Mouse (Mus musculus) kidney, adult 2 months (tissue): ENCODE measurements around the gene Myo1e. TPM values are rescaled to one million over a fixed set of nuclear protein-coding genes. Genes with fewer than 3 reads are reported as not detected.
A peak's percentile ranks its signal among the peaks of the same experiment; 100 is the strongest.

Experiments used
- DNase-seq: peaks from one replicate; pipeline ENCODE4 v3.0.0; 2021
- H3K27ac ChIP-seq: fragments of 200-500 bp; 2 replicates; pipeline ENCODE4 v1.5.1; 2012; ENCODE audit warnings: low read depth, low read length, control low read depth, inconsistent platforms; ENCODE audit not compliant: insufficient read depth
- H3K27me3 ChIP-seq: fragments of 200-500 bp; replicated peaks from 2 replicates; pipeline ENCODE4 v1.6.1; 2012; ENCODE audit warnings: mild to moderate bottlenecking, moderate library complexity, low read length, inconsistent platforms; ENCODE audit not compliant: control insufficient read depth, insufficient read depth
- H3K36me3 ChIP-seq: fragments of 200-500 bp; 2 replicates; pipeline ENCODE4 v1.6.1; 2012; ENCODE audit warnings: mild to moderate bottlenecking, moderate library complexity, low read length, inconsistent platforms; ENCODE audit not compliant: control insufficient read depth, insufficient read depth
- H3K4me1 ChIP-seq: fragments of 200-500 bp; 2 replicates; pipeline ENCODE4 v1.6.1; 2011; ENCODE audit warnings: low read length; ENCODE audit not compliant: control insufficient read depth, insufficient read depth
- H3K4me3 ChIP-seq: fragments of 200-500 bp; 2 replicates; pipeline ENCODE4 v1.5.1; 2011; ENCODE audit warnings: mild to moderate bottlenecking, low read depth, low read length, control low read depth; ENCODE audit not compliant: insufficient read depth
- CTCF ChIP-seq: fragments of 200-500 bp; conservative IDR thresholded peaks from 2 replicates; pipeline ENCODE4 v1.5.1; 2011; ENCODE audit warnings: low read depth, mild to moderate bottlenecking, control low read depth, low read length, moderate library complexity, mixed read lengths; ENCODE audit not compliant: insufficient read depth, insufficient read length
- POLR2A ChIP-seq: fragments of 200-500 bp; IDR thresholded peaks from one replicate; pipeline ENCODE4 v1.6.1; 2011; ENCODE audit warnings: low read depth, low read length, control low read depth
- WGBS: fragments of 180-500 bp; shearing (Covaris S2); methylation state at CpG from one replicate; pipeline ENCODE4 v1.1.7; 2018; 5-methylcytosine and 5-hydroxymethylcytosine counted together
- polyA plus RNA-seq: library from polyadenylated mRNA; depleted of rRNA; stranded (reverse); fragments of >200 nt; gene quantifications from 2 replicates; pipeline ENCODE4 v1.2.3, GENCODE M21; 2012

Myo1e gene
- polyA plus RNA-seq, 1 experiment: 14.5 TPM

DNA sequence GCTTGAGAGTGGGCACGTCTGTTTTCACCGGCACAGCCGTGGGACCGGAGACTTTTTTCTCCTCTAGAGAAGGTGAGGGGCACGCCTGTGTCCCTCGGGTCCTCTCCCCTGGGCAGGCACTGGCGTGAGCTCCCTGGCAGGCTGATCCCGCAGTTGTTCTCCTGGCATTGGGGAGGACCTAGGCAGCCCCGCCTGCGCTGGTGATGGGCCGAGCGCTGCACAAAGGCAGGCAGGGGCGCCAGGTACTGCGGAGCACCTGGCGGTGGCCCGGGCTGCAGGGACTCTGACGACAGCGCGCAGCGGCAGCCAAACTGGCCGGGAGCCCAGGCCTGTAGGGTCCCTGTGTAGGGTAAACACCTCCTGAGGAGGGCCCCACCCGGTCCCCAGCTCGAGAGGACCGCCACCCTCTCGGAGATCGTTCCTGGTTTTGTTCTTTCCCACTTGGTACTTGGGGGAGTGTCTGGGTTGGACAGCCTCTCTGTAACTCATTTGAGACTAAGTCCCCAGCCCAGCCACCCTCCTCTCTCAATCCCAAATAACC, 901 bp downstream of the Myo1e start:
- under 1% methylated on average over 26 of the region's 26 CpGs for WGBS
- no peak for TF ChIP-seq POLR2A
- no peak for TF ChIP-seq CTCF

GRCm38 (mm10) chr9:70208751-70209150, 1.6 kb downstream of the Myo1e start:
- peaks cover 6% of the 10 kb centered on the region; the same call in 1 of the 2 replicates for H3K4me1 ChIP-seq
- TF ChIP-seq POLR2A: no peak
- no peak for TF ChIP-seq CTCF
- H3K27ac ChIP-seq: no peak overlapping the region
- no peaks in the 10 kb centered on the region for H3K27me3 ChIP-seq
- no peak for DNase-seq
- H3K4me3 ChIP-seq: peak overlapping the region; percentile 76
- WGBS: 13% methylated on average over 12 of the region's 12 CpGs
- H3K36me3 ChIP-seq: no peaks in the 10 kb centered on the region

More for the DNA sequence above, 901 bp downstream of the Myo1e start:
- no peaks in the 10 kb centered on the region for H3K36me3 ChIP-seq
- peak; percentile 68 for DNase-seq
- peak overlapping the region; percentile 76 for H3K4me3 ChIP-seq
- peaks cover 6% of the 10 kb centered on the region; the same call in 1 of the 2 replicates for H3K4me1 ChIP-seq
- peak overlapping the region; percentile 81 for H3K27ac ChIP-seq
- H3K27me3 ChIP-seq: no peaks in the 10 kb centered on the region

DNA sequence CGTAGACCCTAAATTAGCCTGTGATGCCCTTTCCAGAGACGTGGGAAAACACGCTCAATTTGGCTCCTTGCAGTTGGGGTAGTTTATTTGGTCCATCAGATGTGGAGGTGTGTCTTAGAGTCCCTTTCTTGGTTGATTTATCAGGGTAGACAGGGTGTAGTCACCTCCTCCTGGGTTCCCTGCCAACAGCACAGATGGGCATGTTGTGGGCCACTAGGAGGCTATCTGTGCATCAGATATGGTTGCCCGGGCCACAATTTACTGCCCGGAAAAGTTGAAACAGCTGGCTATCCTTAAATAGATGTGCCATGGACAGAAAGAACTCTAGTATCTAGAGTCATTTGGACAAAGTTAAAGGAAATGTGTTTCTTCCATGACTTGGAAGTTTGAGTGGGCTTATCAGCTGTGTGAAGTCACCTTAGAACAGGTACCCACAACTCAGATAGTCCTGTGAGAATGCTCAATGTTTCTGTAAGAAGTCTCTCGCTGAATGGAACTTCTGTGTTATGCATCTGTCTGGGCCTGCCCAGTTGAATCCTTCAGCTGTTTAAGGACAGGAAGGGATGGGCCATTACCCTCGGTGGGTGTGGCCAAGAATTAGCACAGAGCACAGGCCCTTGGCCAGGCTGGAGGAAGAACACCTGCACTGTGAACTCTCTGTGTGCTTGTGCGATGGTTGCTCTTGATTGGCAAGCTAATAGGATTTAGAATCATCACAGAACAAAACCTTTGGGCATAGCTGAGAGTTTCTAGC, 2.3 kb downstream of the Myo1e start:
- 0 out of 2 replicates have a peak overlapping the region, but pooled peaks have one; percentile 10 for H3K27ac ChIP-seq

GRCm38 (mm10) chr9:70211638-70212037, 4.5 kb downstream of the Myo1e start:
- Histone ChIP-seq H3K27ac (no peak overlapping the region), H3K27me3 (no peaks in the 10 kb centered on the region), H3K36me3 (no peaks in the 10 kb centered on the region), H3K4me3 (no peak overlapping the region), H3K4me1 (peaks cover 6% of the 10 kb centered on the region; the same call in 1 of the 2 replicates)
- no peak for DNase-seq
- 88% methylated on average over 14 of the region's 14 CpGs for WGBS
- no peak for TF ChIP-seq CTCF

More for the DNA sequence above, 2.3 kb downstream of the Myo1e start:
- TF ChIP-seq CTCF (no peak), POLR2A (no peak)
- H3K27me3 ChIP-seq: no peaks in the 10 kb centered on the region
- no peaks in the 10 kb centered on the region for H3K36me3 ChIP-seq
- 0 out of 2 replicates have a peak overlapping the region, but pooled peaks have one; percentile 2 for H3K4me3 ChIP-seq
- WGBS: 47% methylated on average over 8 of the region's 8 CpGs
- peaks cover 6% of the 10 kb centered on the region; the same call in 1 of the 2 replicates for H3K4me1 ChIP-seq
- peak; percentile 87 for DNase-seq

- H3K27me3 ChIP-seq: no peaks in the 10 kb centered on the region
- H3K4me3 ChIP-seq: no peak overlapping the region
- H3K4me1 ChIP-seq: no peaks in the 10 kb centered on the region
- WGBS: 76% methylated on average over 6 of the region's 6 CpGs
- H3K36me3 ChIP-seq: no peaks in the 10 kb centered on the region
- DNase-seq: no peak
- no peak for TF ChIP-seq POLR2A
- TF ChIP-seq CTCF: no peak
- no peak overlapping the region for H3K27ac ChIP-seq
These were observed 9.4 kb downstream of the Myo1e start for GRCm38 (mm10) chr9:70216517-70216916.

- WGBS: 62% methylated on average over 6 of the region's 6 CpGs
- H3K27me3 ChIP-seq: no peaks in the 10 kb centered on the region
- H3K4me1 ChIP-seq: peaks cover under 1% of the 10 kb centered on the region; the same call in 1 of the 2 replicates
- no peak overlapping the region for H3K27ac ChIP-seq
- DNase-seq: no peak
- H3K4me3 ChIP-seq: no peak overlapping the region
- H3K36me3 ChIP-seq: no peaks in the 10 kb centered on the region
- TF ChIP-seq POLR2A (no peak), CTCF (no peak)
These were observed 12.3 kb downstream of the Myo1e start for GRCm38 (mm10) chr9:70219295-70219931.
